Mouse (Mus musculus) bone marrow macrophage, adult 2 months (primary cell): ENCODE results near the gene Sez6.

ENCODE experiments used
- CTCF ChIP-seq: IDR thresholded peaks from 2 replicates; pipeline ENCODE4 v1.5.1; 2012; ENCODE audit warnings: low read depth, mild to moderate bottlenecking, low read length, moderate library complexity
- POLR2A ChIP-seq: IDR thresholded peaks from 2 replicates; pipeline ENCODE4 v1.6.1; 2012; ENCODE audit warnings: mild to moderate bottlenecking, low read depth, low read length, borderline replicate concordance

- TF ChIP-seq CTCF (no peak), POLR2A (no peak)
Observed at GRCm38 (mm10) chr11:77906097-77906687, 24.4 kb upstream of the Sez6 start.
